Mouse (Mus musculus) spleen, adult 18-20 months (tissue): ENCODE results near the gene Wnt7b.

ENCODE experiments used
- DNase-seq, 2 experiments: peaks; one replicate each; pipeline ENCODE4 v3.0.0; 2022; ENCODE audit warnings: mixed read lengths in 2 of 2

Wnt7b gene

DNA sequence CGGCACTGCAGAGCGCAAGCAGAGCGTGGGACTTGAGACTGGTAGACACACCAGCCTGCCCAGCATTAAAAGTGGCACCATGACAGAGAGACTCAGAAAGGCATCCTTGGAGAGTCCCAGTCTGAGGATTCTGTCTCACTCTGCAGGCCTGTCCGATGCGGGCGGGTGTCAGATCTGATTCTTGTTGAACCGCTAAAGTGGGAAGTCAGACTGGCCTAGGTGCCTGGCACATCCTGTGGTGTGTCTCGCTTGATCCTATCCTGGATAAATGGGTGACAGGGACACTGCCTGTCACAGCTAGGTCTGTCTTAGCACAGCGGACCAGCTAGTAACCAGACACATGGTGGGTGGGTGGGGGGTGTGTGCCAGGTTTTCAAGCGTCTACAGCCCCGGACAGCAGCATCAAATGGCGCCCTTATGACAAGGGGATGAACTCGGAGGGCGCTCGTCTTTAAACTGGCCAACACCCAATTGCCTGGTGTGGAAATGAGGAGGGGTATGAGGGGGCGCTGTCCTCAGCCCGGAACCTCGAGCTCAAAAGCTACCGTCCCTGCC, at the start of gene Wnt7b:
Gene Wnt7b, minus strand, starts transcription at position 118 of the 555 bp plus-strand sequence.
- DNase-seq: no peak

DNA sequence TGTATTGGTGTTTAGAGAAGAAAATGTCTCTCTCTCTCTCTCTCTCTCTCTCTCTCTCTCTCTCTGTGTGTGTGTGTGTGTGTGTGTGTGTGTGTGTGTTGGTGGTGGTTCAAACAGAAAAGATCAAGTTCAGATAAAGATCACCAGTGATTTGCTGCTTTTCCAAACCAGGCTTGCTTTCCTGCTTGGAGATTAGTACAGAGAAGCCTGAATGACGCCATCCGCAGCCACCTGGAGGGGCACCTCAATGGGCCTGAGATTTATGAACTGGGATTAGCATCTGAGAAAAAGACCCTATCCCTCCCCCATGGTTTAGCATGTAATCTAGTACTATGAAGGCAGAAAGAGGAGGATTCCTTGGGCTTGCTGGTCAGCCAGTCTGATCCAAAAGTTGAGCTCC, 49.3 kb upstream of the Wnt7b start:
- DNase-seq: no peak

- DNase-seq: no peak
Measured at GRCm38 (mm10) chr15:85629924-85630545, 47.8 kb upstream of the Wnt7b start.

DNA sequence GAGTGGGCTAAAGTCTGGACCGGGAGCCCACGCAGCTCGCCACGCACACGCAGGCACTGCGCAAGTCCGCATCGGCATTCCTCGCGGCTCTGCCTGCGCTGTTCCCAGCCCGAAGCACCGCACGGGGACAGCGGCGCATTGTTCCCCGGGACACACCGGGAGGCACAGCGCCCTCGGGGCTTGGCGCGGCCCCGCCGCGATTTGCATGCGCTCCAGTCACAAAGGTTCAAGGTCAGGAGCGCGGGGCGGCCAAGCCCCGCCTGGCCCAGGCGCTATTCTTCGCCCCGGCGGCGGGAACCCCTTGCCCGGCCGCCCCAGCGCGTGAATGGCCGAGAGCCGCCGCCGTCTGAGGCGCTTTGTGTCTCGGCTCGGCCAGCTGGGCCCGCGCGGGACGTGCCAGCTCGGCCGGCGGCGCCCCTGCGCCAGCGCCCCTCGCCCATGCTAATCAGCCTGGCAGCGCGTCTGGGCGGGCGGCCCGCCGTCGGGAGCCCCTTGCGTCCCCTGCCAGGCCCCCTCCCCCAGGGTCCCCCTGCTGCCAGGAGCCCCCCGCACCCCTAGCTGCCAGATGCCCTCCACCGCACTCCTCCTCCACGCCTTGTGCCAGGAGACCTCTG, 43.5 kb upstream of the Wnt7b start:
- no peak for DNase-seq

DNA sequence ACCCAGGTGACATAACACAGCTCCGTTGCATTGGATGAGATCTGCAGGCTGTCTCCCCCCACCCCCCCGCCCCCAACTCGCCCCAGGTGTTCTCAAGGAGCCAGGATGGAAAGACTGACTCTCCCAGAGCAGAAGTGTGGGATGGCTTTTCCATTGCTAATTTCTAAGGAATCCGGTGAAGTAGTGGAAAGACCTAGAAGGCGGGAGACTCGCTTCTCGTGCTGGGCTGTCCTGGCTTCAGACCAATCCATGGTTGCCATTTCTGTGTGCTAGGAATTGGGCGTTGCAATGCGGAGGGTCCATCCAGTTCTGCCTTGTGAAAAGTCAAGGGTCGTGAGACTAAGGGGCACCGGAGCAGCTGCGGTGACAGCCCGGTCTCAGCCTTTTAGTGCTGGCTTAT, 39.9 kb upstream of the Wnt7b start:
- no peak for DNase-seq

- DNase-seq: no peak
Measured at GRCm38 (mm10) chr15:85615537-85616100, 33.3 kb upstream of the Wnt7b start.

- no peak for DNase-seq
Measured at GRCm38 (mm10) chr15:85615075-85615474, 32.8 kb upstream of the Wnt7b start.

- DNase-seq: no peak
Measured at GRCm38 (mm10) chr15:85613358-85614266, 31.3 kb upstream of the Wnt7b start.

DNA sequence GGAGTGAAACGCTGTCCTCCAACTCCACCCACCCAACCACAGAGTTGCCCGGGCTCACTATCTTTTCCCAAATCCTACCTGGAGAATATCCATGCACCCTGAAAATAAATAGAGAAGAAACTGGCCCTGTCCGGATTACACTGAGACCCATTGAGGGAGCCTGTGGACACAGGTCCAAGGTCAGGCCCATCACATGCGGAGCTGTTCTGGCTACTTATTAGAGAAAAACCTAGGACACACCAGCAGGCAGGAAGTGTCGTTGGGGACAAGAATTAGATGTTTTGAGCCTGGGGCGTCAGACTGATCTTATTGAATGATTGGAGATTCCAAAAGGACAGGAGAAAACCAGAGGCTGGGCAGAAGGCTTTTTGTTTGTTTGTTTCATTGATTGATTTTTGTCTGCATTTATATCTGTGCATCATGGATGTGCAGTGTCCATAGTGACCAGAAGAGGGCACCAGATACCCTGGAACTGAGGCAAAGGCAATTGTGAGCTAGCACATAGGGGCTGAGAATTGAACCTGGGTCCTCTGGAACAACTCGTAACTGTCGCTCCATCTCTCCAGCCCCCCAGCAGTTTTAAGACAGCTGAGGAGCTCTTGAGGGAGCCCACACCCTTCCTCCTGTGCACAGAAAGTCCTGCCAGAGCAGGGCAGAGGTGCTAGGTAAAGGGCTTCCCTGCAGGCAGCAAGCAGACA, 30.5 kb upstream of the Wnt7b start:
- DNase-seq: peak in 1 of 2 experiments; percentile 53

DNA sequence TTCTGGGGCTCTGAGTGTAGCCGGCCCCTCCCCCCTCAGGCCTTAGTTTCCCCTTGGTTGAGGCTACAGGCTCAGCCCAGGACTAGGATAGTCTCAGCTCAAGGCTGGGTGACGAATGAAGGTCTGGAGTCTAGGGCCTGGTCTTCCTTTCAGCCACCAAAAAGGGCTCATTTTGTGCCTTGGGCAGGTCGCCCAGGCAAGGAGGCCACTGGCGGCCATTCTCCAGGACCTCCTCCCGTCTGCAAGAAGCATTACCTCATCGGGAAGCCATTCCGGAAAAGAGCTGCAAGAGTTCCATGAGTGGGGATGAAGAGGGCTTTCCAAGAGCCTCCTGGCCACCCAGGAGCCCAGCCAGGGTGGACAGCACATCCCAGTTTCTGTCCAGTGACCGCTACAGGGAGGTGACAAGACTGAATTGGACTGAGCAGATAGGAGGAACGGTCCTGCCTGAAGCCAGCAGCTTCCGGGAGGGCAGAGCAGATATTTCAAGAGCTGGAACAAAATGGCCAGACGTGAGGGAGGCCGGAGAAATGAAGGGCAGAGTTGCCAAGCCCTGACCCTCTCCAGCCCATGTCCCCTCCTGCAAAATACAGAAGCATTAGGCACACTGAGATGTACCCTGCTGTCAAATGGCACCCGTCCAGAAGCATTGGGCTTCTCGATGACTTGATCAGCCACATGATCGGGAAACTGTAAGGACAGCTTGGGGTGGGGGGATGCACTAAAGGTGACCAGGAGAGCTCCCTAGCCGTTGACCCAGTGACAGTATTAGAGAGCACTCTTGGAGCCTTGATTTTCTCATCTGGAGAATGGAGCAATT, 29.6 kb upstream of the Wnt7b start:
- DNase-seq: no peak

DNA sequence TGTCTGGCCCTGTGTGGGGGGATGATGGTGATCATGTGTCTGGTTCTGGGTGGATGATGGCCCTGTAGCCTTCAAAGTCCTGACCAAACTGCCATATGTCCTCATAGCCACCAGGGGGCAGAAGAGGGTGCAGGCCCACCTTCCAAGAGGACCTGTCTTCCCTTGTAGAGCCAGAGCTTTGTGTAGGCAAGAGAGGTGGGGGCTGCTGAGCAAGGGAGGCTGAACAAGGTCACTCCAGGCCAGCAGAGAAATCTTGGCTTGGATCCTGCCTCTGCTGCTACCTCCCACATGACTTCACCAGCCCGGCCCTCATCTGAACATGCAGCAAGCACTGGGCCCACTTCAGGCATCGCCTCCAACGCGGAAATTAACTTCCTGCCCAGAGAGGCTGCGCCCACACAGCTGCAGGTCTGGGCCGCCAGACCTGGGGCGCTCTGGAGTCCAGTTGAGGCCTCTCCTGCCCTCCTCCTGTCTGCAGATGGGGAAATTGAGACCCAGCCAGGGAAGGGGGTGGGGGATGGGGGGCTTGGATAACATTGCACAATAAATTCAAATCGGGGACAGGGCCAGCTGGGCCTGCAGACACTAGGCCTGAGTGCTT, 28.4 kb upstream of the Wnt7b start:
- DNase-seq: peak; percentile 50 to 63

GRCm38 (mm10) chr15:85610120-85610519, 27.8 kb upstream of the Wnt7b start:
- DNase-seq: no peak

DNA sequence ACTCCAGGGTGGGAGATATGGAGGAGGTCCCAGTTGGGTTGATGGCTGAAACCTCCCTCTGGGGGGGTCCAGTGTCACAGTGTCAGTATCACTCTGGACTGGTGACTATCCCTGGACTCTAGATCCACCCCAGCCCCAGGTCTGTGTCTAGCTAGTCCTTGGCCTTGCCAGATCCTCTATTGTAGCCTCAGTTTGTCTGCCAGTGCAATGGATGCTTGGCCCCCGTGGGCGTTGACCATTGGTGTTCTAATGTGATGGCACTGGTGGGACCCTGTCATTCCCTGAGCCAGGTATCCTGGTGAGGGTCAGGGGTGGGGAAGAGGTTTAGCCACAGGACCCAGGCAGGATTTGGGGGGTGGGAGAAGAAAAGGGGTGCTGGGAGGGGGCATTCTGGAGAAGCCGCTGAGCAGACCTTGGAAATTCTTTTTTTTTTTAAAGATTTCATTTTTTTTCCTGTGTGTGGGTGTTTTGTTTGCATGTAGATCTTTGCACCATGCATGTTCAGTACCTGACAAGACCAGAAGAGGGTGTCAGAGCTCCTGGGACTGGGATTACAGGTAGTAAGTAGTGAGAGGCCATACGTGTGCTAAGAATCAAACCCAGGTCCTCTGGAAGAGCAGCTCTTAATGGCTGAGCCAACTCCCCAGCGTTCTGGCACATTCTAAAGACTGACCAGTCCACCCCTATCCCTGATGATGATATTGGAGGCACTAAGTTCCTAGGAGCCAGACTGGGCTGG, 27.2 kb upstream of the Wnt7b start:
- no peak for DNase-seq

GRCm38 (mm10) chr15:85605962-85606610, 23.8 kb upstream of the Wnt7b start:
- no peak for DNase-seq

DNA sequence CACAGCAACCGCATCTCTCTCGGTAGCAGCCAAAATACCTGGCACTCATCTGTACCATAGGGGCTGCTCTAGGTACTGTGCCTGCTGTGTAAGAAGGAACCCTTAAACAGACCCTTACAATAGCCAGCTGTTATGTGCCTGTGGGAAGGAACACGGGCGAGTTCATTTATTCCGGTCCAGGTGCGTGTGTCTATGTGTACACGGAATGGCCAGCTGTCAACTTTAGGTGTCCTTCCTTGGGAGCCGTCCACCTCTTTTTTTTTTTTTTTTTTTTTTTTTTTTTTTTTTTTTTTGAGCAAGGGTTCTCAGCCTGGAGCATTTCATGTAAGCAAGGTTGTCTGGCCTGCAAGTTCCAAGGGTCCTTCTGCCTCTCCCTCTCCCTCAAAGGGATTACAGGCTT, 22.7 kb upstream of the Wnt7b start:
- DNase-seq: no peak

GRCm38 (mm10) chr15:85604507-85604906, 22.2 kb upstream of the Wnt7b start:
- DNase-seq: no peak

GRCm38 (mm10) chr15:85603422-85603821, 21.1 kb upstream of the Wnt7b start:
- no peak for DNase-seq

DNA sequence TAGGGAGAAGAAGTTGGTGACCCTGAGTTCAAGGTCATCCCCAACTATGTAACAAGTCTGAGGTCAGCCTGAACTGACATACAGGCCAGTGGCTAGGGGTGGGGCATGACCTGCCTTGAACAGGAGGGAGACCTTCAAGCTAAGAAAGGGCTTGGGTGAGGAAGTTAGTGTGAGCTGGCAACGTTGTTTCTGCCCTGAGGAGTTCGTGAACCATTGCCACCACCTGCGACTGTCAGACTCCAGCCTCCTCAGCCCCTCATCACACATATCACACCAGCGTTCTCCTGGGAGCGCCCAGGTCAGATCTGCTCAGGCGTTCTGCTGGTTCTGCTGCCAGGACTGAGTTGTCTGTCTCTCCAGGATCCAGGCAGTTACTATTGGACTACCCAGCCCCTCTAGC, 20.5 kb upstream of the Wnt7b start:
- DNase-seq: no peak

DNA sequence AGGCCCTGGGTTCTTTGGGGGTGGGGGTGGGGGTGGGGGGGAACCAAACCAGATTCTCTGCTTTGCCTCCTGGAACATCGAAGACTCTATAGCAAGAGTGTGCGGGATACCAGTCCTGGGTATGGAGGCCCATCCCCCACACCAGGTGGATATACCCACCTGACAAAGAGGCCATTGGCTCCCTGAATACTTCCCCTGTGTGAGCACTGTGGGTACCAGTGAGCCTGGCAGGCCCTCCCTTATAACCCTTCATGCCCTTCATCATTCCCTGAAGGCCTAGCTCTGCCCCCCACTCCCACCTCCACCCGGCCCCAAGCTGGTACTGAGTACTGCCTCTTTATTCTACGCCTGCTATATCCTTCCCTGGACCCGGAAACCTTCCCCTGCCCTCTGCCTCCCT, 19.7 kb upstream of the Wnt7b start:
- DNase-seq: no peak

DNA sequence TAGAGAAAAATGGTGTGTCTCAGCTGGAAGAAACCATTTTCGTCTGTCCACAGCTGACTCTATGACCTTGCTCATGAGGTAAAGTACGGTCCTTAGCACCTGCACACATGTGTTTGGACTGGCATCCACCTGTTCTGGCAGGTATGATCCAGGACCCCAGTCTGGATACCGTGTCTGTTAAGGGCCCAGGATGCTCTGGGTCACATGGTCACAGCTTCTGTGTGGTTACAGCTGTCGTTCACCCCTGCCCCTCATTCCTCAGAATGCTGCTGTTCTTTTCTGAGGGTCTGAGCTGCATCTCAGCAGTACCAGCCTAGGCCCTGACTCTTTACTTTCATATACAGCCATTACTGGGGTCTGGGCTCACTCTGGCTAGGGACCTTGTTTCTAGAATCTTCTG, 18.9 kb upstream of the Wnt7b start:
- no peak for DNase-seq
